Mouse (Mus musculus) cerebellum, adult 9-11 months (tissue): ENCODE data around the gene 1700066M21Rik.

Experiments used
- DNase-seq: peaks from one replicate; pipeline ENCODE4 v3.0.0; 2022

Gene 1700066M21Rik

GRCm38 (mm10) chr1:57394051-57394450, 16.6 kb downstream of the 1700066M21Rik start:
- DNase-seq: peak; percentile 22

- no peak for DNase-seq
Observed at GRCm38 (mm10) chr1:57400321-57400720, 22.9 kb downstream of the 1700066M21Rik start.

- DNase-seq: no peak
Observed at GRCm38 (mm10) chr1:57400877-57401276, 23.5 kb downstream of the 1700066M21Rik start.

- no peak for DNase-seq
Observed at GRCm38 (mm10) chr1:57402116-57402515, 24.7 kb downstream of the 1700066M21Rik start.

GRCm38 (mm10) chr1:57406187-57407151, 29.0 kb downstream of the 1700066M21Rik start, which contains the start of the genes Maip1 and Tyw5:
Gene Maip1 (plus strand): TSS chr1:57406328.
Gene Tyw5 (minus strand): TSS chr1:57407101.
- peak; percentile 85 for DNase-seq

GRCm38 (mm10) chr1:57408994-57409393, 31.6 kb downstream of the 1700066M21Rik start:
- no peak for DNase-seq

- DNase-seq: no peak
Observed at GRCm38 (mm10) chr1:57413397-57413796, 36.0 kb downstream of the 1700066M21Rik start.

GRCm38 (mm10) chr1:57423696-57424095, 46.3 kb downstream of the 1700066M21Rik start:
- DNase-seq: no peak

GRCm38 (mm10) chr1:57428368-57429308, 51.2 kb downstream of the 1700066M21Rik start:
- peak; percentile 70 for DNase-seq

- no peak for DNase-seq
Observed at GRCm38 (mm10) chr1:57429786-57430483, 52.5 kb downstream of the 1700066M21Rik start.

GRCm38 (mm10) chr1:57433141-57433540, 55.7 kb downstream of the 1700066M21Rik start:
- no peak for DNase-seq
